Mouse (Mus musculus) cerebellum, adult 9-10 months (tissue): ENCODE measurements around the gene Col27a1.
A peak's percentile ranks its signal among the peaks of the same experiment; 100 is the strongest.

ENCODE experiments used
- DNase-seq: peaks from one replicate; pipeline ENCODE4 v3.0.0; 2022

Gene Col27a1

GRCm38 (mm10) chr4:63311426-63311825, 97.6 kb downstream of the Col27a1 start:
- no peak for DNase-seq

- DNase-seq: no peak
These were observed 100.3 kb downstream of the Col27a1 start for GRCm38 (mm10) chr4:63314063-63314462.

GRCm38 (mm10) chr4:63316076-63316746, 102.4 kb downstream of the Col27a1 start:
- no peak for DNase-seq

- peak; percentile 69 for DNase-seq
These were observed 105.8 kb downstream of the Col27a1 start for GRCm38 (mm10) chr4:63319566-63319965.

GRCm38 (mm10) chr4:63323275-63323815, 109.5 kb downstream of the Col27a1 start:
- DNase-seq: no peak

GRCm38 (mm10) chr4:63333403-63333802, 119.6 kb downstream of the Col27a1 start:
- no peak for DNase-seq

GRCm38 (mm10) chr4:63338414-63339076, 124.7 kb downstream of the Col27a1 start:
- DNase-seq: no peak

GRCm38 (mm10) chr4:63342491-63342890, 128.7 kb downstream of the Col27a1 start:
- DNase-seq: no peak

- no peak for DNase-seq
These were observed 129.8 kb downstream of the Col27a1 start for GRCm38 (mm10) chr4:63343608-63344007.

GRCm38 (mm10) chr4:63344295-63344694, 130.5 kb downstream of the Col27a1 start, which contains the start of gene Orm1:
TSS of gene Orm1 (plus strand) at chr4:63344560.
- DNase-seq: no peak

- no peak for DNase-seq
These were observed 131.5 kb downstream of the Col27a1 start for GRCm38 (mm10) chr4:63345261-63345660.

GRCm38 (mm10) chr4:63346659-63347058, 132.9 kb downstream of the Col27a1 start:
- no peak for DNase-seq

- no peak for DNase-seq
These were observed 134.7 kb downstream of the Col27a1 start for GRCm38 (mm10) chr4:63348524-63348923.

- DNase-seq: no peak
These were observed 142.3 kb downstream of the Col27a1 start, which contains the start of gene Orm3 for GRCm38 (mm10) chr4:63355877-63356665. TSS of gene Orm3 (plus strand) at chr4:63356162.

- DNase-seq: no peak
These were observed 143.3 kb downstream of the Col27a1 start for GRCm38 (mm10) chr4:63356981-63357570.

- DNase-seq: no peak
These were observed 146.1 kb downstream of the Col27a1 start for GRCm38 (mm10) chr4:63359861-63360260.

- DNase-seq: no peak
These were observed 148.3 kb downstream of the Col27a1 start, which contains the start of gene Orm2 for GRCm38 (mm10) chr4:63362150-63362549. TSS of gene Orm2 (plus strand) at chr4:63362449.

- DNase-seq: peak; percentile 76
These were observed 154.8 kb downstream of the Col27a1 start for GRCm38 (mm10) chr4:63368577-63368976.

GRCm38 (mm10) chr4:63370897-63371296, 157.1 kb downstream of the Col27a1 start:
- DNase-seq: no peak

GRCm38 (mm10) chr4:63371890-63372289, 158.1 kb downstream of the Col27a1 start:
- no peak for DNase-seq

- DNase-seq: no peak
These were observed 159.6 kb downstream of the Col27a1 start for GRCm38 (mm10) chr4:63373404-63373803.

GRCm38 (mm10) chr4:63374331-63374730, 160.5 kb downstream of the Col27a1 start:
- no peak for DNase-seq

- DNase-seq: no peak
These were observed 161.6 kb downstream of the Col27a1 start for GRCm38 (mm10) chr4:63375367-63375766.
